Mouse (Mus musculus) limb, embryonic 10.5 days (tissue): Measurements from ENCODE around the gene Reps2. TPM values are rescaled to one million over a fixed set of nuclear protein-coding genes. Genes with fewer than 3 reads are reported as not detected.

ENCODE experiments used
- DNase-seq: peaks from one replicate; pipeline ENCODE4 v3.0.0-alpha.2; 2017; ENCODE audit warnings: low spot score
- H3K27ac ChIP-seq: fragments of 300-500 bp; sonication (generic); 2 replicates; pipeline ENCODE4 v1.5.1; 2016; ENCODE audit warnings: mild to moderate bottlenecking
- H3K27me3 ChIP-seq: fragments of 300-500 bp; sonication (generic); 2 replicates; pipeline ENCODE4 v1.6.1; 2016; ENCODE audit warnings: low read depth, mild to moderate bottlenecking; ENCODE audit not compliant: poor library complexity, severe bottlenecking
- H3K36me3 ChIP-seq: fragments of 300-500 bp; sonication (generic); 2 replicates; pipeline ENCODE4 v1.6.1; 2016; ENCODE audit warnings: mild to moderate bottlenecking, moderate library complexity
- H3K4me1 ChIP-seq: fragments of 300-500 bp; sonication (generic); 2 replicates; pipeline ENCODE4 v1.6.1; 2016
- H3K4me3 ChIP-seq: fragments of 300-500 bp; sonication (generic); 2 replicates; pipeline ENCODE4 v1.5.1; 2016; ENCODE audit warnings: mild to moderate bottlenecking, moderate library complexity
- H3K9me3 ChIP-seq: fragments of 300-500 bp; sonication (generic); replicated peaks from 2 replicates; pipeline ENCODE4 v1.6.1; 2016; ENCODE audit warnings: mild to moderate bottlenecking
- WGBS: fragments of 180-500 bp; shearing (Covaris S2); methylation state at CpG from one replicate; pipeline ENCODE4 v1.1.7; 2016; 5-methylcytosine and 5-hydroxymethylcytosine counted together
- polyA plus RNA-seq: library from polyadenylated mRNA; unstranded; fragments of >200 nt; fragmentation: Nextera tagmentation; extraction: Ambion mirVana; gene quantifications from 2 replicates; pipeline ENCODE4 v1.2.1, GENCODE M21; 2016

Gene Reps2
- polyA plus RNA-seq, 1 experiment from 2014 or later, result 0.33 TPM

- H3K27me3 ChIP-seq, result peaks cover 97% of the 10 kb centered on the region
- no peaks in the 10 kb centered on the region for H3K4me1 ChIP-seq
- WGBS, result 80% methylated on average over 6 of the region's 6 CpGs
- H3K36me3 ChIP-seq, result no peaks in the 10 kb centered on the region
- no peak overlapping the region for H3K27ac ChIP-seq
- no peak for DNase-seq
- H3K9me3 ChIP-seq, result no peaks in the 10 kb centered on the region
- no peak overlapping the region for H3K4me3 ChIP-seq
Measured at GRCm38 (mm10) chrX:162447974-162448373, 195.5 kb downstream of the Reps2 start.

DNA sequence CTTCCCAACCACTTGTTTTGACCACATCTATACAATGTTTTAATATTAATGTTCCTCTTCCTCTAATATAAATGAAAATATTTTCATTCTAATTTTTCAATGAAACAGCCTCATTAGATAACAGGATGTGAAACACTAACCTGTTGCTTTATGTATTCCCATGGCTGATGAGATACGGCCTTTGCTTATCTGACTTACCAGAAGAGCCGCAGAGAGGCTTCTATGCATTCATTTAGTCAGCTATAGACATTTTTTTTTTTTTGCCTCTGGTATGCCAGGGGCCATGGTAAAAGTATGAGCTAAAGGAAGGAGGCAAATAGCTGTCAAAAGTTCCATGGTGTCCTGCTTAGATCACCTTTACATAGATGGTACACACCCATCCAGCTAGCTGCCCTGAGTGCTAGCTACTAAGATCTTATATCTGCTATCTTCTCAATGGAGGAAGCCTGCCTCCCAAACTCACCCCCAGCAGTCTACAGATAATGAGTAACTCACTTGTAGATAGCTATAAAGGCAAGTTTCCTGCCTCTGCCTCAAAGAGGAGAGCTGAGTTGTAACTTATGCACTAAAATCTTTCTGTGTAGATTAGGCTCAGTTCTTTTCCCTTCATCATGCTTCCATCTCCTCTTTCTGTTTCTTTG, 196.7 kb downstream of the Reps2 start:
- DNase-seq, result no peak
- WGBS, result 95% methylated on average over 2 of the region's 2 CpGs
- no peak overlapping the region for H3K4me3 ChIP-seq
- H3K4me1 ChIP-seq, result no peaks in the 10 kb centered on the region
- H3K9me3 ChIP-seq, result no peaks in the 10 kb centered on the region
- no peak overlapping the region for H3K27ac ChIP-seq
- no peaks in the 10 kb centered on the region for H3K36me3 ChIP-seq
- H3K27me3 ChIP-seq, result peaks cover 97% of the 10 kb centered on the region

- H3K4me3 ChIP-seq, result no peak overlapping the region
- H3K4me1 ChIP-seq, result no peaks in the 10 kb centered on the region
- H3K27ac ChIP-seq, result no peak overlapping the region
- DNase-seq, result no peak
- H3K9me3 ChIP-seq, result no peaks in the 10 kb centered on the region
- 71% methylated on average over 1 of the region's 1 CpGs for WGBS
- H3K36me3 ChIP-seq, result no peaks in the 10 kb centered on the region
- peaks cover 96% of the 10 kb centered on the region for H3K27me3 ChIP-seq
Measured at GRCm38 (mm10) chrX:162443387-162443786, 200.1 kb downstream of the Reps2 start.

- Histone ChIP-seq H3K27ac (no peak overlapping the region), H3K27me3 (peaks cover 96% of the 10 kb centered on the region), H3K4me1 (no peaks in the 10 kb centered on the region), H3K9me3 (no peaks in the 10 kb centered on the region), H3K4me3 (no peak overlapping the region), H3K36me3 (no peaks in the 10 kb centered on the region)
- DNase-seq, result no peak
- WGBS, result 45% methylated on average over 1 of the region's 1 CpGs
Measured at GRCm38 (mm10) chrX:162442970-162443369, 200.5 kb downstream of the Reps2 start.

GRCm38 (mm10) chrX:162432776-162433543, 210.5 kb downstream of the Reps2 start:
- peaks cover 66% of the 10 kb centered on the region for H3K27me3 ChIP-seq
- H3K4me3 ChIP-seq, result no peak overlapping the region
- no peaks in the 10 kb centered on the region for H3K36me3 ChIP-seq
- H3K27ac ChIP-seq, result no peak overlapping the region
- 82% methylated on average over 5 of the region's 5 CpGs for WGBS
- H3K4me1 ChIP-seq, result no peaks in the 10 kb centered on the region
- DNase-seq, result no peak
- no peaks in the 10 kb centered on the region for H3K9me3 ChIP-seq

DNA sequence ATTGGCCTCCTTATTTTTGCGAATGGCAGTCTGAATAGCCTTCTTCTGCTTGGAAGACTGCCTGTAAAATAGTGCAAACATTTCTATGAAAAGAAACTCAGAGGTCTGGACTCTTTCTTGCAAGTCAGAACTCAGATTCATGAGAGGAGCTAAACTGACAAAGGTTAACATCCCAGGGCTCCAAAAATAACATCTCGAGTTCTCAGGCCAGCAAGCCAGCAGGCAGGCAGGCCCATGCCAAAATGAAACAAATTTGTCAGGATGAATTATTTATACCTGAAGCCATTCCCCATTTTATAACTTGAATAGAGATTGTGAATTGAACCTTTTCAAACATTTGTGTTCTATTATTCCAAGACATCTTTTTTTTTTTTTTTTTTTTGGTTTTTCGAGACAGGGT, 215.8 kb downstream of the Reps2 start:
- Histone ChIP-seq H3K4me3 (no peak overlapping the region), H3K27me3 (peaks cover 57% of the 10 kb centered on the region), H3K27ac (no peak overlapping the region), H3K9me3 (no peaks in the 10 kb centered on the region), H3K36me3 (no peaks in the 10 kb centered on the region), H3K4me1 (no peaks in the 10 kb centered on the region)
- no peak for DNase-seq
- WGBS, result 76% methylated on average over 2 of the region's 3 CpGs

DNA sequence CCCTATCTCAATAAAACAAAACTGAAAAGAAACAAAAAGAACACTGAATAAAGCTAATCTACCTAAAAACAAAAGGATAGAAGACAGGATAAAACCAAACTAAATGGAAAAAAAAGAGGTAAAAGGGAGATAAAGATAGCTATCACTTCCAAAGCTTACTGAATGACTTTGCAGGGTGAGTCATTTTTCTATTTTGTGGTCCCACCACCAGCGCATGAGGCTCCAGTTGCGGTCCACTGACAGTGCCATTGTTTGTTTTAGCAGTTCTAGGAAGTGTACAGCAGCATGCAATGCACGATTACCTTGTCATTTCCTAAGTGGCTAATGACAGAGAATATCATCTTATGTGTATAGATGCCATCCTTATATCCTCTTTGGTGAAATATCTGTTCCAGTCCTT, 224.0 kb downstream of the Reps2 start:
- WGBS, result 85% methylated on average over 3 of the region's 3 CpGs
- Histone ChIP-seq H3K27ac (no peak overlapping the region), H3K27me3 (peaks cover 73% of the 10 kb centered on the region), H3K4me3 (no peak overlapping the region), H3K36me3 (no peaks in the 10 kb centered on the region), H3K9me3 (no peaks in the 10 kb centered on the region), H3K4me1 (no peaks in the 10 kb centered on the region)
- no peak for DNase-seq

DNA sequence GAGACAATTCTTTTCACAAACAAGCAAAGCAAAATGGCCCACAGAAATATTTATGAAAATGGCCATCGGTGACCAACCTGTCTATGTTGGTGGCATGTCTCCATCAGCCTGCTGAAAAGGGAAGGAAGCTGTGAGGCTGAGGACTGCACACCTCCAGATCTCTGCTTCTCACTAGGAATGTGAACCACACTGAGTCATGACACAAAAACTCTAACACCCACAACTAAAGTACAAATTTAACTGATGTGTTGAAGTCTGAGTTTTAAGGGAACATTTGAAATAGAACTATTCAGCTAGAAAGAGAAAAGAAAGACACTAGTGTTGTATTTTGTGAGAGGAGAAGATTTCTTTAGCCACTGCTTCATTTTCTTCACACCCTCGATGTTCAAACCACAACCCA, 230.3 kb downstream of the Reps2 start:
- Histone ChIP-seq H3K4me1 (no peaks in the 10 kb centered on the region), H3K9me3 (no peaks in the 10 kb centered on the region), H3K27ac (no peak overlapping the region), H3K36me3 (no peaks in the 10 kb centered on the region), H3K4me3 (no peak overlapping the region), H3K27me3 (peaks cover 94% of the 10 kb centered on the region)
- WGBS, result 87% methylated on average over 2 of the region's 2 CpGs
- DNase-seq, result no peak

DNA sequence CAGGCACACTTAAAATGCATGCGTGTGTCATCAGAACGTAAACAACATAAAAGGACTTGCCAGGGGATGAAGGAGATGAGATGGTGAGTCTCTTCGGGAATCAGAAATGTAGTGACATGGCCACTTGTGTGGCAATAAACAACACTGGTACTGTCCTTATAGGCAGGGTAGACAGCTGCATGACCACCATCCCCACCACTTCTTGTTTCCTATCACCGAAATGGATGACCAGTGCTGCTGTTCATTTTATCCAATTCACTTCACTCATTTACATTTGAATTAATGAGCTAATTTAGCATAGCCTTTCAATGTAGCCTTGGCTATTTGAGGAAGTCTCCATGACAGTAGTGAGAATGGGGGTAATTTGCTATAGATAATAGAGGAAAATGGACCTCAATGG, 236.2 kb downstream of the Reps2 start:
- DNase-seq, result no peak
- H3K4me3 ChIP-seq, result no peak overlapping the region
- H3K9me3 ChIP-seq, result no peaks in the 10 kb centered on the region
- H3K4me1 ChIP-seq, result no peaks in the 10 kb centered on the region
- WGBS, result 93% methylated on average over 4 of the region's 4 CpGs
- H3K36me3 ChIP-seq, result no peaks in the 10 kb centered on the region
- no peak overlapping the region for H3K27ac ChIP-seq
- H3K27me3 ChIP-seq, result peaks cover 87% of the 10 kb centered on the region

DNA sequence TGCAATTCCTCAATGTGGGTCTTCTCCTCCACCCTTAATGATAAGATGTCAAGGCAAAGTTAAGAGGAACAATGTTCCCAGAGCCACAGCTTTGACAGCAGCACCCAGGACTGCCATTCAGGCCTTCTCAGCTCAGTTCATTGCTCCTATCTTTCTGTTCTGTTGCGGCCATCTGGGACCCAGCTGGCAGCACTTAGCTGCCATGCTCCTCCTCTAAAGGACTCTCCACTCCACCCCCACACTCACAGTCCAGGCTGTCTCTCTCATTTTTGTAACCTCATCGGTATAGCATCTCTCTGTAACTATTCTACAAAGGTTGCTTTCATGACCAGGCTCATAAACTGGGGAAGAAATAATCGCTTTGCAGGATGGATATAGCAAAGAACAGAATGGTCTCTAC, 241.0 kb downstream of the Reps2 start:
- Histone ChIP-seq H3K4me3 (no peak overlapping the region), H3K36me3 (no peaks in the 10 kb centered on the region), H3K27me3 (peaks cover 92% of the 10 kb centered on the region), H3K27ac (no peak overlapping the region), H3K4me1 (no peaks in the 10 kb centered on the region), H3K9me3 (no peaks in the 10 kb centered on the region)
- no peak for DNase-seq
- 59% methylated on average over 3 of the region's 3 CpGs for WGBS

GRCm38 (mm10) chrX:162380730-162381129, 262.7 kb downstream of the Reps2 start:
- no peaks in the 10 kb centered on the region for H3K9me3 ChIP-seq

DNA sequence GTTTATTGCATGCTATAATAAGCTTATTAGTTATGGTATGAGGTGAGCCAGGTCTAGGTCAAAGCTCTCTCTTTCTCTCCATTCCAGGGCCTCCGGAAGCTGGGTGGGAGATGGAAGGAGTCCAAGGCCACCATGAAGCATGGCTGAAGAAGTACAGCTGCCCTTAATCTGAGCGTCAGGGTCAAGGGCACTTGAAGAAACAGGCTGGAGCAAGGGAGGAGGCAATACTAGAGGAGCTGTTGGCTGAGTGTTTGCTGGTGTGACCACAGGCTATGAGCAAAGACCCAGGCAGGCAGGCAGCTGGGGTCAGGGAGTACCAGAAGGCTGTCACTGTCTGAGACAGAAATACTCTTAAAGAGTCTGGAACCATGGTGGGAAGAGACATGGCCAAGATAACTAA, 280.2 kb downstream of the Reps2 start:
- DNase-seq, result no peak
- 62% methylated on average over 2 of the region's 2 CpGs for WGBS

More at GRCm38 (mm10) chrX:162380730-162381129, 262.7 kb downstream of the Reps2 start:
- Histone ChIP-seq H3K36me3 (no peaks in the 10 kb centered on the region), H3K27ac (no peak overlapping the region), H3K4me1 (no peaks in the 10 kb centered on the region), H3K27me3 (peaks cover 51% of the 10 kb centered on the region), H3K4me3 (no peak overlapping the region)
- DNase-seq, result no peak
- 86% methylated on average over 1 of the region's 1 CpGs for WGBS

More for the DNA sequence above, 280.2 kb downstream of the Reps2 start:
- Histone ChIP-seq H3K27me3 (peaks cover 89% of the 10 kb centered on the region), H3K9me3 (no peaks in the 10 kb centered on the region), H3K4me1 (no peaks in the 10 kb centered on the region; the same call in 1 of the 2 replicates), H3K27ac (no peak overlapping the region), H3K4me3 (no peak overlapping the region), H3K36me3 (no peaks in the 10 kb centered on the region)
